Mouse (Mus musculus) adrenal gland, adult 8-10 months (tissue): ENCODE results near the gene Pde11a. TPM values are rescaled to one million over a fixed set of nuclear protein-coding genes. Genes with fewer than 3 reads are reported as not detected.

Experiments
- DNase-seq: peaks from one replicate; pipeline ENCODE4 v3.0.0; 2022
- total RNA-seq, 4 experiments: library from RNA; stranded (reverse); gene quantifications; 2 replicates each; pipeline ENCODE4 v1.2.4; 2022

Gene Pde11a
- total RNA-seq, 4 experiments from 2014 or later = 0.12 to 0.43 (median 0.22) TPM; not detected in 1

- no peak for DNase-seq
Measured at GRCm38 (mm10) chr2:76320336-76320735, 18.2 kb downstream of the Pde11a start.

- DNase-seq = no peak
Measured at GRCm38 (mm10) chr2:76319231-76319630, 19.3 kb downstream of the Pde11a start.

- DNase-seq = no peak
Measured at GRCm38 (mm10) chr2:76287671-76288070, 50.9 kb downstream of the Pde11a start.

- DNase-seq = no peak
Measured at GRCm38 (mm10) chr2:76286288-76286740, 52.3 kb downstream of the Pde11a start.

- DNase-seq = no peak
Measured at GRCm38 (mm10) chr2:76285150-76285549, 53.4 kb downstream of the Pde11a start.

GRCm38 (mm10) chr2:76283378-76284132 lies 55.0 kb downstream of the Pde11a start:
- no peak for DNase-seq

- no peak for DNase-seq
Measured at GRCm38 (mm10) chr2:76269494-76269893, 69.1 kb downstream of the Pde11a start.

- no peak for DNase-seq
Measured at GRCm38 (mm10) chr2:76267335-76267734, 71.2 kb downstream of the Pde11a start.

- no peak for DNase-seq
Measured at GRCm38 (mm10) chr2:76266622-76267021, 72.0 kb downstream of the Pde11a start.

GRCm38 (mm10) chr2:76264258-76264657 lies 74.3 kb downstream of the Pde11a start:
- no peak for DNase-seq

- DNase-seq = no peak
Measured at GRCm38 (mm10) chr2:76262661-76263060, 75.9 kb downstream of the Pde11a start.

- peak; percentile 4 for DNase-seq
Measured at GRCm38 (mm10) chr2:76254833-76255232, 83.7 kb downstream of the Pde11a start.

- DNase-seq = no peak
Measured at GRCm38 (mm10) chr2:76251379-76251778, 87.2 kb downstream of the Pde11a start.

- DNase-seq = no peak
Measured at GRCm38 (mm10) chr2:76248242-76248641, 90.3 kb downstream of the Pde11a start.

GRCm38 (mm10) chr2:76239175-76239574 lies 99.4 kb downstream of the Pde11a start:
- no peak for DNase-seq

GRCm38 (mm10) chr2:76238496-76238895 lies 100.1 kb downstream of the Pde11a start:
- DNase-seq = no peak

GRCm38 (mm10) chr2:76237638-76238420 lies 100.7 kb downstream of the Pde11a start:
- DNase-seq = no peak

- no peak for DNase-seq
Measured at GRCm38 (mm10) chr2:76220364-76221108, 118.0 kb downstream of the Pde11a start.

GRCm38 (mm10) chr2:76219540-76219939 lies 119.0 kb downstream of the Pde11a start:
- no peak for DNase-seq

GRCm38 (mm10) chr2:76216146-76216545 lies 122.4 kb downstream of the Pde11a start:
- DNase-seq = no peak

- no peak for DNase-seq
Measured at GRCm38 (mm10) chr2:76215219-76215618, 123.4 kb downstream of the Pde11a start.

- no peak for DNase-seq
Measured at GRCm38 (mm10) chr2:76185126-76185525, 153.4 kb downstream of the Pde11a start.

GRCm38 (mm10) chr2:76162822-76163221 lies 175.8 kb downstream of the Pde11a start:
- DNase-seq = no peak
